Mouse (Mus musculus): ENCODE data around the gene Mtmr3.

- TF ChIP-seq EP300 (IDR thresholded peaks at IDR 0.05) (no peak), CTCF (IDR thresholded peaks at IDR 0.05) (no peak)
These were observed 58.0 kb downstream of the Mtmr3 start for GRCm38 (mm10) chr11:4536645-4537044.
